Mouse (Mus musculus): ENCODE measurements around the gene Poc5.
A peak's percentile ranks its signal among the peaks of the same experiment; 100 is the strongest.

The Poc5 gene

GRCm38 (mm10) chr13:96388042-96388888 is at the start of gene Poc5:
Poc5 (plus strand) TSS chr13:96388294.
- DNase-seq: peak; percentile 100

- no peak for DNase-seq
Measured at GRCm38 (mm10) chr13:96341461-96341860, 46.6 kb upstream of the Poc5 start.

- no peak for DNase-seq
Measured at GRCm38 (mm10) chr13:96344778-96345177, 43.3 kb upstream of the Poc5 start.

GRCm38 (mm10) chr13:96346581-96346980 is 41.5 kb upstream of the Poc5 start:
- no peak for DNase-seq

- DNase-seq: no peak
Measured at GRCm38 (mm10) chr13:96350207-96350606, 37.9 kb upstream of the Poc5 start.

GRCm38 (mm10) chr13:96351264-96351663 is 36.8 kb upstream of the Poc5 start:
- no peak for DNase-seq

- DNase-seq: no peak
Measured at GRCm38 (mm10) chr13:96375519-96375918, 12.6 kb upstream of the Poc5 start.

- DNase-seq: no peak
Measured at GRCm38 (mm10) chr13:96376871-96377270, 11.2 kb upstream of the Poc5 start.

GRCm38 (mm10) chr13:96377883-96378282 is 10.2 kb upstream of the Poc5 start:
- DNase-seq: no peak

GRCm38 (mm10) chr13:96389301-96389700 is 1.2 kb downstream of the Poc5 start:
- DNase-seq: no peak

GRCm38 (mm10) chr13:96401251-96401650 is 13.2 kb downstream of the Poc5 start:
- DNase-seq: peak; percentile 55

GRCm38 (mm10) chr13:96405518-96405917 is 17.4 kb downstream of the Poc5 start:
- DNase-seq: no peak

GRCm38 (mm10) chr13:96407040-96407439 is 18.9 kb downstream of the Poc5 start:
- DNase-seq: peak; percentile 32

- no peak for DNase-seq
Measured at GRCm38 (mm10) chr13:96408786-96409185, 20.7 kb downstream of the Poc5 start.

- no peak for DNase-seq
Measured at GRCm38 (mm10) chr13:96414384-96414783, 26.3 kb downstream of the Poc5 start.

GRCm38 (mm10) chr13:96416380-96416779 is 28.3 kb downstream of the Poc5 start:
- DNase-seq: no peak

- no peak for DNase-seq
Measured at GRCm38 (mm10) chr13:96417261-96417813, 29.2 kb downstream of the Poc5 start.

- no peak for DNase-seq
Measured at GRCm38 (mm10) chr13:96418487-96418886, 30.4 kb downstream of the Poc5 start.

- no peak for DNase-seq
Measured at GRCm38 (mm10) chr13:96421230-96421629, 33.1 kb downstream of the Poc5 start.

GRCm38 (mm10) chr13:96424496-96425274 is 36.6 kb downstream of the Poc5 start:
- no peak for DNase-seq

- DNase-seq: no peak
Measured at GRCm38 (mm10) chr13:96426044-96426443, 38.0 kb downstream of the Poc5 start.

GRCm38 (mm10) chr13:96428531-96428930 is 40.4 kb downstream of the Poc5 start:
- DNase-seq: no peak

- peak; percentile 92 for DNase-seq
Measured at GRCm38 (mm10) chr13:96431595-96432156, 43.6 kb downstream of the Poc5 start.

Measured in kidney, postnatal 14 days (tissue).